ENCODE assay signal across 28 mouse cellular contexts in genomic region chr7:104291638-104292400, GRCm38 (mm10). TPM values are rescaled to one million over a fixed set of nuclear protein-coding genes. Genes with fewer than 3 reads are reported as not detected.
DNase-seq lines count a peak whose midpoint lies in the region; ATAC-seq lines count a peak whose summit lies in the region.
"Had no signal": no experiment of that assay in that cellular context is flagged by ENCODE, and none has a peak within 500 bp of the region (broad histone marks: within the 10 kb centered on the region; RNA-seq: fewer than 3 reads in every experiment).

No protein-coding gene starts in this region.

- peak; percentile 8 for DNase-seq in lung, postnatal 25 days (ENCODE audit: low spot score)
- DNase-seq in lung, postnatal 36 days = no peak
- DNase-seq in CD4-positive helper T cell, adult 2 months (ENCODE audit: low read depth, low spot score) = peak; percentile 84
- DNase-seq in natural killer cell, adult 2 months (ENCODE audit: low spot score in 2 of 2) = peak; percentile 34 to 44
- no peak for DNase-seq in cerebellum, adult 9-10 months
- DNase-seq in urinary bladder, adult 18-20 months (ENCODE audit: low spot score in 2 of 2) = no peak
- DNase-seq: adrenal gland, postnatal 36 days; cerebellum, adult 11-12 months; cerebellum, postnatal 14 days; gastrocnemius, postnatal 36 days; kidney, adult 11 months; kidney, postnatal 4 days; liver, embryonic 13.5 days; lung, embryonic 14.5 days; thymus, postnatal 14 days had no signal

- no peaks in the 10 kb centered on the region for H3K4me1 ChIP-seq in forebrain, embryonic 15.5 days
- H3K4me1 ChIP-seq: hindbrain, embryonic 10.5 days; kidney, embryonic 15.5 days; limb, embryonic 13.5 days; liver, embryonic 13.5 days; midbrain, embryonic 10.5 days; neural tube, embryonic 15.5 days had no signal

- H3K27me3 ChIP-seq in forebrain, embryonic 15.5 days = no peaks in the 10 kb centered on the region
- H3K27me3 ChIP-seq: kidney, embryonic 15.5 days; limb, embryonic 13.5 days; liver, embryonic 13.5 days; neural tube, embryonic 15.5 days had no signal

- H3K9me3 ChIP-seq in forebrain, embryonic 15.5 days = no peaks in the 10 kb centered on the region
- H3K9me3 ChIP-seq: hindbrain, embryonic 10.5 days; kidney, embryonic 15.5 days; limb, embryonic 13.5 days; liver, embryonic 13.5 days; midbrain, embryonic 10.5 days; neural tube, embryonic 15.5 days had no signal

- H3K4me3 ChIP-seq in forebrain, embryonic 15.5 days = no peak overlapping the region
- H3K4me3 ChIP-seq: hindbrain, embryonic 10.5 days; kidney, embryonic 15.5 days; limb, embryonic 13.5 days; liver, embryonic 13.5 days; midbrain, embryonic 10.5 days; myocyte; neural tube, embryonic 15.5 days had no signal

- no peak overlapping the region for H3K4me2 ChIP-seq in forebrain, embryonic 15.5 days (replicated peaks)
- H3K4me2 ChIP-seq: kidney, embryonic 15.5 days; limb, embryonic 13.5 days; liver, embryonic 13.5 days; lung, embryonic 14.5 days; neural tube, embryonic 15.5 days had no signal

- WGBS in forebrain, embryonic 15.5 days = 80% methylated on average over 5 of the region's 5 CpGs

- no peak overlapping the region for H3K27ac ChIP-seq in forebrain, embryonic 15.5 days (replicated peaks)
- H3K27ac ChIP-seq: hindbrain, embryonic 10.5 days; hindbrain, postnatal 0 days; kidney, embryonic 15.5 days; limb, embryonic 13.5 days; liver, embryonic 13.5 days; midbrain, embryonic 10.5 days; neural tube, embryonic 15.5 days had no signal

- ATAC-seq in activated CD4-positive, CD25-positive, alpha-beta regulatory T cell, adult 4 months = peak; percentile 49
- ATAC-seq in forebrain, embryonic 15.5 days (replicated peaks) = no peak
- ATAC-seq: hindbrain, postnatal 0 days; midbrain, embryonic 16.5 days had no signal

- no peaks in the 10 kb centered on the region for H3K36me3 ChIP-seq in forebrain, embryonic 15.5 days
- H3K36me3 ChIP-seq: hindbrain, embryonic 10.5 days; kidney, embryonic 15.5 days; limb, embryonic 13.5 days; liver, embryonic 13.5 days; midbrain, embryonic 10.5 days; neural tube, embryonic 15.5 days had no signal

- H3K9ac ChIP-seq in forebrain, embryonic 15.5 days (replicated peaks) = no peak overlapping the region
- H3K9ac ChIP-seq: kidney, embryonic 15.5 days; limb, embryonic 13.5 days; liver, embryonic 13.5 days; lung, embryonic 14.5 days; neural tube, embryonic 15.5 days had no signal

RNA-seq across cellular contexts. Expression of gene Trim5, which starts 3.9 kb away (rescaled TPM):
- polyA plus RNA-seq in activated CD4-positive, CD25-positive, alpha-beta regulatory T cell, adult 4 months (2017; shearing (Covaris generic)) = 10 to 100 TPM; 34.0 to 38.2 TPM
- polyA plus RNA-seq in forebrain, embryonic 15.5 days (2015; fragmentation: Nextera tagmentation; extraction: Ambion mirVana) = 0.09 and 0.13 TPM in 2 replicates
- polyA plus RNA-seq: forebrain, embryonic 11.5 days; myocyte had no signal

RNA-seq across cellular contexts. Expression of gene Trim12a, which starts 23.4 kb away (rescaled TPM):
- polyA plus RNA-seq in activated CD4-positive, CD25-positive, alpha-beta regulatory T cell, adult 4 months (2017; shearing (Covaris generic)) = 100 to 1,000 TPM; 132 to 142 TPM
- polyA plus RNA-seq in forebrain, embryonic 15.5 days (2015; fragmentation: Nextera tagmentation; extraction: Ambion mirVana) = 1.2 and 2.0 TPM in 2 replicates
- polyA plus RNA-seq: myocyte had no signal

RNA-seq across cellular contexts. Expression of gene Trim34b, which starts 37.5 kb away (rescaled TPM):
- 1 to 10 TPM in 1 of 2 experiments, under 1 TPM in 1; 0.53 to 1.0 TPM for polyA plus RNA-seq in activated CD4-positive, CD25-positive, alpha-beta regulatory T cell, adult 4 months (2017; shearing (Covaris generic))
- not detected in 2 replicates for polyA plus RNA-seq in forebrain, embryonic 15.5 days (2015; fragmentation: Nextera tagmentation; extraction: Ambion mirVana)
- polyA plus RNA-seq: embryonic facial prominence, embryonic 11.5 days; forebrain, embryonic 11.5 days; hindbrain, embryonic 10.5 days; hindbrain, postnatal 0 days; kidney, embryonic 15.5 days; liver, embryonic 13.5 days; lung, embryonic 14.5 days; midbrain, embryonic 10.5 days; midbrain, embryonic 16.5 days; neural tube, embryonic 15.5 days; stomach, embryonic 16.5 days had no signal

RNA-seq across cellular contexts. Expression of gene Trim34a, which starts 47.6 kb away (rescaled TPM):
- 10 to 100 TPM; 48.2 to 67.3 TPM for polyA plus RNA-seq in activated CD4-positive, CD25-positive, alpha-beta regulatory T cell, adult 4 months (2017; shearing (Covaris generic))
- 0.46 and 0.62 TPM in 2 replicates for polyA plus RNA-seq in forebrain, embryonic 15.5 days (2015; fragmentation: Nextera tagmentation; extraction: Ambion mirVana)

Comparison
In these comparisons a context has a peak if more than half of its experiments do, and no peak if none do; other contexts are left out.
1. DNase-seq: peak in lung, postnatal 25 days (single experiment), CD4-positive helper T cell, adult 2 months (single experiment) and natural killer cell, adult 2 months (2 of 2); none in lung, postnatal 36 days (single experiment), cerebellum, adult 9-10 months (single experiment) and urinary bladder, adult 18-20 months (0 of 2).
2. RNA of gene Trim5, which starts 3.9 kb away (polyA plus RNA-seq): 34.0 to 38.2 TPM in activated CD4-positive, CD25-positive, alpha-beta regulatory T cell, adult 4 months; 0.09 to 0.13 TPM in forebrain, embryonic 15.5 days; every median in the first group is over 10 times any median in the second.
3. RNA of gene Trim12a, which starts 23.4 kb away (polyA plus RNA-seq): 132 to 142 TPM in activated CD4-positive, CD25-positive, alpha-beta regulatory T cell, adult 4 months; 1.2 to 2.0 TPM in forebrain, embryonic 15.5 days; every median in the first group is over 10 times any median in the second.